Mouse (Mus musculus) embryonic facial prominence, embryonic 12.5 days (tissue): ENCODE measurements around the gene Stard13. TPM values are rescaled to one million over a fixed set of nuclear protein-coding genes. Genes with fewer than 3 reads are reported as not detected.

Source experiments
- ATAC-seq: fragments of 200-750 bp; cut with Nextera tagmentation; 2 replicates; pipeline ENCODE4 v1.8.0; 2017; ENCODE audit not compliant: insufficient number of reproducible peaks, insufficient read depth, low FRiP score, low TSS enrichment
- H3K27ac ChIP-seq: fragments of 300-500 bp; sonication (generic); 2 replicates; pipeline ENCODE4 v1.5.1; 2016; ENCODE audit warnings: mild to moderate bottlenecking
- H3K27me3 ChIP-seq: fragments of 300-500 bp; sonication (generic); 2 replicates; pipeline ENCODE4 v1.6.1; 2016; ENCODE audit warnings: mild to moderate bottlenecking, moderate library complexity
- H3K36me3 ChIP-seq: fragments of 300-500 bp; sonication (generic); 2 replicates; pipeline ENCODE4 v1.6.1; 2016; ENCODE audit warnings: mild to moderate bottlenecking
- H3K4me1 ChIP-seq: fragments of 300-500 bp; sonication (generic); 2 replicates; pipeline ENCODE4 v1.6.1; 2016
- H3K4me2 ChIP-seq: fragments of 300-500 bp; sonication (generic); replicated peaks from 2 replicates; pipeline ENCODE4 v1.6.1; 2016; ENCODE audit warnings: mild to moderate bottlenecking, moderate library complexity
- H3K4me3 ChIP-seq: fragments of 300-500 bp; sonication (generic); 2 replicates; pipeline ENCODE4 v1.5.1; 2016; ENCODE audit warnings: mild to moderate bottlenecking
- H3K9ac ChIP-seq: fragments of 300-500 bp; sonication (generic); 2 replicates; pipeline ENCODE4 v1.6.1; 2016; ENCODE audit warnings: mild to moderate bottlenecking, moderate library complexity
- H3K9me3 ChIP-seq: fragments of 300-500 bp; sonication (generic); 2 replicates; pipeline ENCODE4 v1.6.1; 2016; ENCODE audit warnings: mild to moderate bottlenecking, moderate library complexity
- WGBS: fragments of 180-500 bp; shearing (Covaris S2); methylation state at CpG from one replicate; pipeline ENCODE4 v1.1.7; 2016; 5-methylcytosine and 5-hydroxymethylcytosine counted together
- polyA plus RNA-seq: library from polyadenylated mRNA; unstranded; fragments of >200 nt; fragmentation: Nextera tagmentation; extraction: Ambion mirVana; gene quantifications from 2 replicates; pipeline ENCODE4 v1.2.1, GENCODE M21; 2016

The Stard13 gene
- 7.6 and 8.5 TPM in 2 replicates for polyA plus RNA-seq

DNA sequence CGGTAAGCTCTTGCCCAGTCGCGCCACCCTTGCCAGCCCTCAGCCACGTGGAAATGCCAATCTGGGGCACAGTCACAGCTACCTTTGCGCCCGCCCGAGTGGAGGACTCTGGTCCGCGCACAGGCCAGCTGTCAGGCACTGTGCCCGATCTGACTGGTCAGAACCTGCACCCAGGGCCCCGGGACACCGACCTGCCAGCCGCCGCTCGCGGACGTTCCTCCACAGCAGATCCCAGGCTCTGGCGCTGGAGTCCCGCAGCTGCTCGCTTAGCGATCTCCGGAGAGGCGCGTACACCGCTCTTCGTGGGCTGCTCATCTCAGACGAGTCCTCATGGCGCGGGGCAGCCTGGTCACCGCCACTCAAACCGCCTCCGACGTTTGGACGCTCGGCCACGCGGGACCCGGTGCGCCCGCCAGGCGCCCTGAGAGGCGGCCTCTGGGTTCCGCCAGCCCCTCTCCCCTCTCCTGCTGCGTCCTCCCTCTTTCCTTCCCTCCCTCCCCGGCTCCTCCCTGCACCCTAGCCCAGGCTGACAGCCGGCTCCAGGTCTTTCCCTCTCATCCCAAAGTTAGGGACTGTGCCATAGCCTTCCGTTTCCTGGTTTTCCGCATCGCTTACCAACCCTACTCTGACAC is at the start of gene Stard13:
TSS of gene Stard13 (minus strand) at position 437 of the 632 bp plus-strand sequence.
- peak; percentile 72 for ATAC-seq
- no peak within 1 kb of the TSS for H3K27ac ChIP-seq
- peak within 1 kb of the TSS; percentile 60 for H3K9ac ChIP-seq
- H3K4me1 ChIP-seq: peaks cover 6% of the 10 kb centered on the region; the same call in 1 of the 2 replicates
- under 1% methylated on average over 49 of the region's 49 CpGs for WGBS
- H3K9me3 ChIP-seq: no peaks in the 10 kb centered on the region
- H3K27me3 ChIP-seq: peaks cover 10% of the 10 kb centered on the region; the same call in 1 of the 2 replicates
- peak within 1 kb of the TSS; percentile 94 for H3K4me2 ChIP-seq
- no peaks in the 10 kb centered on the region for H3K36me3 ChIP-seq
- peak within 1 kb of the TSS; percentile 55 for H3K4me3 ChIP-seq

- 90% methylated on average over 7 of the region's 7 CpGs for WGBS
- no peak for ATAC-seq
These were observed 45.9 kb upstream of the Stard13 start for GRCm38 (mm10) chr5:151279531-151279930.

GRCm38 (mm10) chr5:151277927-151278326 is 44.3 kb upstream of the Stard13 start:
- WGBS: 82% methylated on average over 6 of the region's 6 CpGs

More at GRCm38 (mm10) chr5:151279531-151279930, 45.9 kb upstream of the Stard13 start:
- Histone ChIP-seq H3K36me3 (no peaks in the 10 kb centered on the region), H3K9ac (no peak overlapping the region), H3K27ac (no peak overlapping the region), H3K4me1 (no peaks in the 10 kb centered on the region), H3K27me3 (no peaks in the 10 kb centered on the region), H3K9me3 (no peaks in the 10 kb centered on the region), H3K4me2 (no peak overlapping the region), H3K4me3 (no peak overlapping the region)

GRCm38 (mm10) chr5:151275986-151276385 is 42.4 kb upstream of the Stard13 start:
- H3K4me3 ChIP-seq: no peak overlapping the region
- no peak overlapping the region for H3K9ac ChIP-seq
- no peak for ATAC-seq

More at GRCm38 (mm10) chr5:151277927-151278326, 44.3 kb upstream of the Stard13 start:
- Histone ChIP-seq H3K36me3 (no peaks in the 10 kb centered on the region), H3K9me3 (no peaks in the 10 kb centered on the region), H3K27me3 (no peaks in the 10 kb centered on the region), H3K4me2 (no peak overlapping the region), H3K9ac (no peak overlapping the region), H3K4me3 (no peak overlapping the region), H3K27ac (no peak overlapping the region), H3K4me1 (no peaks in the 10 kb centered on the region)
- no peak for ATAC-seq

GRCm38 (mm10) chr5:151274265-151274664 is 40.6 kb upstream of the Stard13 start:
- no peak for ATAC-seq
- Histone ChIP-seq H3K4me1 (no peaks in the 10 kb centered on the region), H3K36me3 (no peaks in the 10 kb centered on the region), H3K9me3 (no peaks in the 10 kb centered on the region), H3K27me3 (no peaks in the 10 kb centered on the region), H3K4me3 (no peak overlapping the region), H3K4me2 (no peak overlapping the region), H3K27ac (no peak overlapping the region), H3K9ac (no peak overlapping the region)
- WGBS: 72% methylated on average over 6 of the region's 6 CpGs

More at GRCm38 (mm10) chr5:151275986-151276385, 42.4 kb upstream of the Stard13 start:
- H3K27ac ChIP-seq: no peak overlapping the region
- H3K36me3 ChIP-seq: no peaks in the 10 kb centered on the region
- no peak overlapping the region for H3K4me2 ChIP-seq
- H3K27me3 ChIP-seq: no peaks in the 10 kb centered on the region
- WGBS: 94% methylated on average over 2 of the region's 2 CpGs
- H3K4me1 ChIP-seq: no peaks in the 10 kb centered on the region
- H3K9me3 ChIP-seq: no peaks in the 10 kb centered on the region

DNA sequence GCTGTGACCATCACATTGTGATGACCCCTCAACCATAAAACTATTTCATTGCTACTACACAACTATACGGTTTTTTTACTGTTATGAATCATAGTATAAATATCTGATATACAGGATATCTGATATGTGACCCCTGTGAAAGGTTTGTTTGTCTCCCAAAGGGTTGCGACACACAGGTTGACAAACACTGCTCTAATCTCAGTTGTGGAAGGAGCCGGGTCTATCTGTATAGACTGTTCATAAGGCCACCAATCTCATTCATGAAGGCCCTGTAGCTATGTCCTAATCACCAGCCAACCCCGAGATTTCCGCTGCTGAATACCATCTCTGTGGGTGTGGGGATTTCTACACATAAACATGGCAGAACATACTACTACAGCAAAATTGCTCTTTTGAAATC is 37.2 kb upstream of the Stard13 start:
- 87% methylated on average over 5 of the region's 5 CpGs for WGBS
- H3K36me3 ChIP-seq: no peaks in the 10 kb centered on the region
- no peaks in the 10 kb centered on the region for H3K9me3 ChIP-seq
- H3K27me3 ChIP-seq: no peaks in the 10 kb centered on the region
- no peak overlapping the region for H3K4me3 ChIP-seq
- H3K27ac ChIP-seq: no peak overlapping the region
- H3K9ac ChIP-seq: no peak overlapping the region
- ATAC-seq: no peak
- no peaks in the 10 kb centered on the region for H3K4me1 ChIP-seq
- no peak overlapping the region for H3K4me2 ChIP-seq

DNA sequence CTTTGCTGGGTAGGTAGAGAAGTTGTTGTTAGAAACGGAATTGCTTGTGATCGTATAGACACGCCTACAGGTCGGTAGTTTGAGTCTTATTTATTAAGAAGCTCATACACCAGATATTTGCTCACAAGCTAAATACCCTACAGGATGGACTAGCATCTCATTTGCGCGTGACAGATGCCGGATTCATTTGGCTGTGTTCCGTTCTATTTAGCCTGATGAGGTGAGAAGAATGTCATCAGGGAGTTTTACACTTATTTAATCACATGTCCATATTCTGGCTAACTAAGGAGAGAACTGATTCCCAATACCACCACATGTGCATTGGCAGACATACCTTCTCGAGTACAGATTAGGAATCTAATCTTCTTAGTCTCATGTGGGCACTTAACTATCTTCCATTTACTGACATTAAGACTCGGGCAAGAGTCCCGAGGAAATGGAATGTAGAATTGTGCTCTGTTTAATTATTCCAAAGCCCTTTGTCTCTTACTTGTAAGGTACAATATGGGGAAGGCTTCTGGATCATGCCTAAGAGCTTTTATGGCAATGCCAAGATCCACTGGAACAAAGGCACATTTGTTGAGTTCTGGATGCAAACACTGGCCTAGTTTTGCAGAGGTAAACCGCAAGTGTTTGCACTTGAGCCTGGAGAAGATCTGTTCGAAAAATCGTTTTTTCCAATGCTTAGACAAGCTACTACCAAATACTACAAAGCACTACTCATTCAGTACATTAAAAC is 33.4 kb upstream of the Stard13 start:
- no peak for ATAC-seq
- no peaks in the 10 kb centered on the region for H3K9me3 ChIP-seq
- H3K4me2 ChIP-seq: no peak overlapping the region
- no peaks in the 10 kb centered on the region for H3K4me1 ChIP-seq
- no peak overlapping the region for H3K4me3 ChIP-seq
- WGBS: 82% methylated on average over 14 of the region's 14 CpGs
- no peaks in the 10 kb centered on the region for H3K36me3 ChIP-seq
- no peak overlapping the region for H3K9ac ChIP-seq
- H3K27ac ChIP-seq: no peak overlapping the region
- no peaks in the 10 kb centered on the region for H3K27me3 ChIP-seq

- no peak overlapping the region for H3K4me2 ChIP-seq
- no peak for ATAC-seq
- H3K9me3 ChIP-seq: no peaks in the 10 kb centered on the region
- H3K27ac ChIP-seq: no peak overlapping the region
- H3K36me3 ChIP-seq: no peaks in the 10 kb centered on the region
- 77% methylated on average over 2 of the region's 2 CpGs for WGBS
- no peak overlapping the region for H3K4me3 ChIP-seq
- H3K9ac ChIP-seq: no peak overlapping the region
- H3K27me3 ChIP-seq: no peaks in the 10 kb centered on the region
- H3K4me1 ChIP-seq: no peaks in the 10 kb centered on the region
These were observed 27.9 kb upstream of the Stard13 start for GRCm38 (mm10) chr5:151261558-151261957.

GRCm38 (mm10) chr5:151252213-151252612 is 18.6 kb upstream of the Stard13 start:
- Histone ChIP-seq H3K27ac (no peak overlapping the region), H3K4me2 (no peak overlapping the region), H3K27me3 (no peaks in the 10 kb centered on the region), H3K4me3 (no peak overlapping the region), H3K9ac (no peak overlapping the region), H3K9me3 (no peaks in the 10 kb centered on the region), H3K4me1 (0 out of 2 replicates have a peak, but pooled peaks cover 3% of the 10 kb centered on the region), H3K36me3 (no peaks in the 10 kb centered on the region)
- WGBS: 56% methylated on average over 8 of the region's 8 CpGs
- ATAC-seq: no peak

- ATAC-seq: no peak
These were observed 18.0 kb upstream of the Stard13 start for GRCm38 (mm10) chr5:151251656-151252055.

GRCm38 (mm10) chr5:151248671-151249620 is 15.3 kb upstream of the Stard13 start:
- H3K9me3 ChIP-seq: no peaks in the 10 kb centered on the region
- WGBS: 67% methylated on average over 10 of the region's 10 CpGs
- no peaks in the 10 kb centered on the region for H3K36me3 ChIP-seq
- no peak overlapping the region for H3K4me2 ChIP-seq
- 0 out of 2 replicates have a peak, but pooled peaks cover 3% of the 10 kb centered on the region for H3K4me1 ChIP-seq
- H3K27me3 ChIP-seq: no peaks in the 10 kb centered on the region
- no peak overlapping the region for H3K4me3 ChIP-seq
- no peak overlapping the region for H3K27ac ChIP-seq
- no peak for ATAC-seq
- no peak overlapping the region for H3K9ac ChIP-seq

More at GRCm38 (mm10) chr5:151251656-151252055, 18.0 kb upstream of the Stard13 start:
- Histone ChIP-seq H3K9me3 (no peaks in the 10 kb centered on the region), H3K4me2 (no peak overlapping the region), H3K36me3 (no peaks in the 10 kb centered on the region), H3K4me1 (0 out of 2 replicates have a peak, but pooled peaks cover 3% of the 10 kb centered on the region), H3K27me3 (no peaks in the 10 kb centered on the region), H3K9ac (no peak overlapping the region), H3K4me3 (no peak overlapping the region), H3K27ac (no peak overlapping the region)
- 90% methylated on average over 8 of the region's 8 CpGs for WGBS
